Mouse (Mus musculus) yolk sac, embryonic 10.5 days (tissue): Measurements from ENCODE around the gene Lrba.

Experiments
- DNase-seq: peaks from one replicate; pipeline ENCODE4 v3.0.0-alpha.2; 2017; ENCODE audit warnings: low spot score

Lrba gene

DNA sequence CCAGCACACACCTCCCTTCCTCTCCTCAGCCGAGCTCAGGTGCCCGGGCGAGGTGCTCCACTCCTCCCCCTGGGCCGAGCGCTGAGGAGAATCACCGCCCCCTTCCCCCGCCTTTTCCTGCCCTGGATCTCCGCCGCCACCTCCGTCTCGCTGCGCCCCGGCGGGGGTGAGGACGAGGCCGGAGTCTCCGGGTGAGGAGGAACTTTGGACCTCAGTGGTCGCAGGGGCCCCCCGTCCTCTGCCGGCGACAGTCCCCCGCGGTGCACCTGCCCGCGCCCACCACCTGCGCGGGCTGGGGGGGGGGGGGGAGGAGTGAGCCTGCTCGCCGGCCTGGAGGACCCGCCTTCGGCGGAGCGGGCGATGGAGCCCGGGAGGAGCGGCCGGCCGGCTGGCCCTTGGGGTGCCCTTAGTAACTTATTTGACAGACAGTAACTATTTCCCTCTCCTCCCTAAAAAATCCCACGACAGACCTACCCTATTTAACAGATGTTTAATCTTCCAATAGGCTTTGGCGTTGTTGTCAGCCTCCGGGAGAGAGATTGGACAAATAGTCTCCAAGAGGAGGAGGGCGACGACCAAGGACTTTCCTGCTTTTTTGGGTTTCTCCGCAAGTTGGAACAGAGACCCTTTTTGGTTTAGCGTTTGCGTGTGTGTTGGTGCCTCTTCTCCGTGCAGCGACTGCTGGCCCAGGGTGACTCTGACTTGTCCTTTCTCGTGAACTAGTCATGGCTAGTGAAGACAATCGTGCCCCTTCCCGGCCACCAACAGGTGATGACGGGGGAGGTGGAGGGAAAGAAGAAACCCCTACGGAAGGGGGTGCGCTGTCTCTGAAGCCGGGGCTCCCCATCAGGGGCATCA lies at the start of gene Lrba:
Gene Lrba (plus strand): TSS at position 117 of the 858 bp plus-strand sequence.
- DNase-seq: no peak

DNA sequence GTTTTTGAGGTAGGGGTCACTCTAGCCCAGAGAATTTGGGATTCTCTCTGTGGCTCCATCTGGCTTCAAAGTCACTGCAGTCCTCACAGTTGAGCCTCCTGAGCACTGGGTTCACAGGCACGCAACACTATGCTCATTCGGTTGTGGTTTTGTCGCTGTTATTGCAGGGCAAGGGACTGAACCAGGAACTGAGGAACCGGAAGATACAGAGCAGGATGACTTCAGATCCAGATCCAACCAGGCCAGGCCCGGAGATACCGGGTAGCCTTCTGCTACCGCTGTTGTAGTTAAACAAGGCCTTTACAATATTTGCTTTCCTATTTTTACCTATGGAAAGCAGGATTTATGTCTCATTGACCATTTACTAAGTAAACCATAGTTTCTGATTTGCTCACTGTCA lies 44.8 kb upstream of the Lrba start:
- DNase-seq: no peak

DNA sequence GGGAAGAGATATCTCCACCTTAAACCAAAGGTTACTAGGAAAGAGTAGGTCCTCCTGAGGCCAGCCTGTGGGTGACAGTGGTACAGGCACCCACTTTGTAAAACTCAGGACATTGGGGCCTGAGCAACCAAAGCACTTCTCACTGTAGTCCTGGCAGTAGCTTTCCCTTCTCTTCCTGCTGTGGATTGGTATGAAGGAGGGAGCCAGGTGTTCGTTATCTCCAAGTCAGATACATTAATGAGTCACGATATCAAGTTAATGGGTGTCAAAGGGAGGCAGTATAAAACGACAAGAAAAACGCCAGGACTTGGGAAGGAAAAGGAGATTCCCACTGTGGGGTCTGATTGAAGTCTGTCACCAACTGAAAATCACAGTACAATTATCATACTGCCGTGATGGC lies 43.4 kb upstream of the Lrba start:
- DNase-seq: no peak

DNA sequence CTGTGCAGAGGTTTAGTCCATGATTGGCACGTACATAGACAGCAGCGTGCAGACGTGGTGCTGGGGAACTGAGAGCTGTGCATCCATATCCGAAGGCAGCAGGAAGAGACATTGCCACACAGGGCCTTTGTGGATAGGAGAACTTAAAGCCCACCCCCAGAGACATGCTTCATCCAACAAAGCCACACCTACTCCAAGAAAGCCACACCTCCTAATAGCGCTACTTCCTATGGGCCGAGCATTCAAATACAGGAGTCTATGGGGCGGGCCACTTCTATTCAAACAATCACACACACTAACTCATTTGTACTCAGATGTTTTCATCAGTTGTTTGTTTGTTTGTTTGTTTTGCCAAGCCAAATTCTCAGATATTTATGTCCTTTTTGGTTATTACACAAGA lies 39.9 kb upstream of the Lrba start:
- DNase-seq: no peak

DNA sequence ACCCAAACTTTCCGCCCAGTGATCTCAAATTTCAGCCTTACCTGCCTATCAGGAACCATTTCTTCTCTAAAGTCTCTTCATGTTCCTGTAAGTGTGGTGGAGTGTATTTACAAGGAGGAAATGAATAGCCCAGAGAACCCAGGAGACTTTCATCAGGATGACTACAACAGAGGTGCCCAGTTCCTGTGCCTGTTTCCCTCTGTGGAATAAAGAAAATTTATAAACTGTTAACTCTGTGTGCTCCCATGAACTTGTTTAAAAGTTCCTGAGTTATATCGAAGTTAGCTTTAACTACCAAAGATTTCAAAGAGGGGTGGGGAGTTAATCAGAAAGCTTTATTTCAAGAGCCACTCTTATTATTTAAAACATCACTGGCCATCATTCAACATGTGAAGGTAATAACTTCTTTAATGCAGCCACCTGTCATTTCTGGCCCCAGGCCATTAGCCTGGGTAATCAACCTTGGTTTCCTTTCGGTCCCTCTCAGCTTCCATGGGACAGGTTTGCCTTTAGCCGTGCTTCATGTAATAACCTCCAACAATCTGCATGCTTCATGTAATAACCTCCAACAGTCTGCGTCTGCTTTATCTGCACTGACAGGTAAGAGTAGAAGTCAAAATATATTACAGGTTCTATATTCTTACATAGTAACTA lies 36.6 kb upstream of the Lrba start:
- DNase-seq: no peak

DNA sequence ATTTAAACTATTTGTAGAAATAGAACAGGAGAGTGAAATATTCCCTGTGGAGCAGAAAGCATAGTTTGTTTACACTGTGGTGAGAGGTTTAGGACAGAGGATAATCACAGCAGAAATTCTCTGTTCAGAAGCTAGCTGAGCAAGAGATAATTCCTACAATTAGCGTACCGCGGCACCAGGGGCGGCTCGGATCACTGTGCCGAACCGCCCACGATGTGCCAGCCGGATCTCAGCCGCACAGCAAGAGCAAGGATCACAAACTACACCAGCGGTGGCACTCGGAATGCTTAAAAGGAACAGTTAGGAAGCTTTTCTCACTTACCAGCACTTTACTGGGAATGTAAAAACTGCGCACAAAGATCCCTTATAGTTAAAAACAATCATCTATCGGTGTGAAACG lies 28.5 kb upstream of the Lrba start:
- no peak for DNase-seq

GRCm38 (mm10) chr3:86196471-86196870 lies 28.0 kb upstream of the Lrba start:
- DNase-seq: no peak

- DNase-seq: no peak
These were observed 22.8 kb upstream of the Lrba start for GRCm38 (mm10) chr3:86201645-86202175.

- no peak for DNase-seq
These were observed 22.0 kb upstream of the Lrba start for GRCm38 (mm10) chr3:86202449-86202848.

DNA sequence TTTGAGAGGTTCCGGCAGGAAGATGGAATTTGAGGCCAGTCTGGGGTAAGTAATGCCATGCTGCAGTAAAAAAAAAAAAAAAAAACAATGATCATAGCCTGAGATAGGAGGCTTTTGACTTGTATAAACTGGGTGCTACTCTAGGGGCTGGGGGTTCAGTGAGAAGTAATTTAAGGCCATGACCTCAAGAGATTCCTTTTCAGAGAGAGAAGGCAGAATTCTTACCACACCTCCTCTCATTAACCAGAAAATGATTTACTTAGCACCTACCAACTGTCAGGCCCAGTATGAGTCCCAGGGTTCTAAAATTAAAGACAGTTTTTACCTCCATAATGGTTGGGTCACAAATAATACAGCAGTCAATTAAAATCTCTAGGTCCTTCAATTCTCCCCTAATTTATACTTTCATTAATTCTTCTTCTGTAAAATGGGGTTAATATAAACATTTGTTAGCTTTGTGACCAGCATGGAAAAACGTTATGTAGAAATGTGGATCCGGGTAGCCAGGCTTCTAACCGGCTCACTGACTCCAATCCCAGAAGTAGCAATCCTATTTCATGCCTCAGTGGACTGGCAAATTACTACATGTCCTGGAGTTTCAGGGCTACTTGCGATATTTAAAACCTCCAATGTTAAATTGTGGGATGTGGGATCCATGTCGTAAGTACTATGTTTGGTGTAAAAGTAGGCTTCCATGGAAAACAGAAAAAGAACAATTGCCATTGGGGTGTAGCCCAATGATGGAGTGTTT lies 19.7 kb upstream of the Lrba start:
- DNase-seq: no peak

DNA sequence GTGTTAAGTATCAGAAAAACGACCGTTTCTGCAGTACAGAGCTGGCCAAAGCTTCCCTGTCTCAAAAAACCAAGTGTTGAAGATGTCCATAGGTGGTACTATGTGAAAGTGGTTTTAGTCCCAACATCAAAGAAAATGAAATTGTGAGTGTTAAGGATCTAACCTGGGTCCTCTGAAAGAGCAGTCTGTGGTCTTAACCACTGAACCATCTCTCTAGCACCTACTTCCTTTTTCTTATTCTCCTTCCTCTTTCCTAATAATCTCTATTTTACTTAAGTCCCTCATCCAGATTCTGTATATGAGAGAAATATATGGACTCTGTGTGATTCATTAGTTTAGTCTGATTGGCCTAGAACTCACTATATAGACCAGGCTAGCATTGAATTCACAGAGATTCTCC lies 17.9 kb upstream of the Lrba start:
- no peak for DNase-seq

- no peak for DNase-seq
These were observed 14.1 kb upstream of the Lrba start for GRCm38 (mm10) chr3:86210267-86210939.

- DNase-seq: no peak
These were observed 13.5 kb upstream of the Lrba start for GRCm38 (mm10) chr3:86210959-86211358.

DNA sequence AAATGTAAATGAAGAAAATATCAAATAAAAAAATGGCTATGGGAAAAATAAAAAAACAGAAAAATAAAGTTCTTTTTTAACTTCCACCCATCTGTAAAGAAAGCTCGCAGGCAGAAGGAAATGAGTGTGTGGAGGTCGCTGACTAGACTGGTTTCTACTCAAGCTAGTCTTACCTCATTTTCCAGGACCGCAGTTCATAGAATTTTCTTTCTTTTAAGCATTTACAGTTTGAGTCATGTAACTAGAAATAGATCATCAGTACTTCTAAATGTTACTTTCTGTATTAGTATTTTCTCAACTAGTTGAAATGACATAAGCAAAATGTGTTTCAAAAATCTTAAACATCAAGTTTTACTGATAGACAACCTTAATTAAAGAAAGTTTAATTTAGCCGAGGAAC lies 10.2 kb upstream of the Lrba start:
- DNase-seq: no peak

DNA sequence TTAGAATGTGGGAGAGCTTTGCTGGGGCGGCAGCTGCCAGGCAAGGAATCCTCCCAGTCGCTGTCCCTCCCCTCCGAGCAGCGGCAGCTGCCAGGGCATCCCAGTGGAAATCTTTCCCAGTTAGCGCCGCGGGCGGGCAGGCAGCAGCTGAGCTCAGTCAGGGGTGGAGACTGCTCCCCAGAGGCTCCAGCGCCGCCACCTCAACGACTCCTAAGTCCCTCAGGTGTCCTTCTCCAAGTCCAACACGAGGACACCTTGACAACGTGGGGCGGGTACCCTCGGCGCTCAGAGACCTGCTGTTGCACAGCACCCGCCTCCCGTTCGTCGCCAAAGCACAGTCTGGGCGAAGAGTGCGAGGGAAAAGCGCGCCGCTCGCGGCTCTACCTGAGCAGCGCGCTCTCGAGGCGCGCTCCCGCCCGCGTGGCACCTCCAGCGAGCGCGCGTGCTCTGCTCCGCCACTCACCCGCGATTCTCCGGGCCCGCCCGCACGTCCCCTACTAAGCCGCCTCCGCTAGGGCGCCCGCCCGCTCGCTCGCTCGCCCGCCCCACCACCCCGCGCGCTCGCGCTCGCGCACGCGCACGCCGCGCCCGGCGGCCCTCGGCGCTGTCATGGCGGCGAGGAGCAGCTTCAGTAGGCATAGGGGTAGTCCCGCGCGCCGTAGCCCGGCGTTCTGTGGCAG lies 706 bp upstream of the Lrba start:
- peak; percentile 86 for DNase-seq

- peak; percentile 89 for DNase-seq
These were observed 241 bp upstream of the Lrba start for GRCm38 (mm10) chr3:86224314-86224563.

GRCm38 (mm10) chr3:86231532-86232086 lies 7.1 kb downstream of the Lrba start:
- no peak for DNase-seq

DNA sequence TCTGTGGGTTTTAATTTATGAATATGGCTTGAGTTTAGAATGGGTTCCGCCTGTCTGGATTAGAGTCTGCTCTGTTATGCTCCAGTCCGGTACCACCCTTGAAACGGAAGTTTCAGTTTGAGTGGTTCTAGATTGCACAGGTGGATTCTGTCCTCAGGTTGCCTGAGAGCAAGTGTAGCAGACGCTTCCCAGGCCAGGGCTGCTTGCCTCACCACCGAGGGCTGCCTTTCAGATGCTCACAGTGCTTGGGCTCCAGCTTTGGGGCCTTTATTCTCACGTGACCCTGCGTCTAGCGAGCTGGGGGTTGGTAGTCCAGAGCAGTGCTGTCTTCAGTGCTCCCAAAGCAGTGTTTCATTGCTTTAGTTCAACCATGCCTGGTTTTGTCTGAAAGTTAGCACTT lies 22.7 kb downstream of the Lrba start:
- no peak for DNase-seq

DNA sequence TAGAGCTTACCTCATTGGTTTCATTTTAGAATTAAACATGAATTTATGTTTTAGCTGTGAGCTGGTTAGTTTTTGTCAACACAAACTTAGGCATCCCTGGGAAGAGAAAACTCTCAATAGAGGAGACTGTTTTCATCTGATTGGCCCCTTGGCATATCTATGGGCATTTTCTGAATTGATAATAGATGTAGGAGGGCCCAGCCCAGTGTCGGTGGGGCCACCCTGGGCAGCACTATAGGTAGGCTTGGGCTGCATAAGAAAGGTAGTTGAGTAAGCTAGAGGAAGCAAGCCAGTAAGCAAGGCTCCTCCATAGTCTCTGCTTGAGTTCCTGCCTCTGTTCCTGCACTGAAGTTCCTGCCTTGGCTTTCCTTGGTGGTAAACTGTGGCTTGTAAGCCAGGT lies 26.7 kb downstream of the Lrba start:
- DNase-seq: no peak

GRCm38 (mm10) chr3:86252588-86252987 lies 28.1 kb downstream of the Lrba start:
- no peak for DNase-seq

DNA sequence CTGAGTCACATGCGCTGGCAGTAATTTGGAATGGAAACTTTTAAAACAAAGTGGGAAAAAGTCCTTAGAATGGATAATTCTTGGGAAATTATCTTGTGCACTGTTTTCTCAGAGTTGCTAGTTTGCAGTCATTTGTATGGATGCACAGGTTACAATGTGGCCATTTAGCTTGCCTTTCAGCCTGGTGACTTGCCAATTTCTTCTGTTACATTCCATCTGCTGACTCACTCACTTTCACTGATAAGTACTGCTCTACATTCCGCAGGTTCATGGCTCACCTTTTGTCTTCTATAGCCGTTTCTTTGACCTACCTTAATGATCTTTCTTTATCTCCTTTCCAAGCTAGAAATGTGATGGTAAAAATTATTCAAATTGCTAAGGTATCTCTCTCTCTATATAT lies 28.6 kb downstream of the Lrba start:
- DNase-seq: no peak

DNA sequence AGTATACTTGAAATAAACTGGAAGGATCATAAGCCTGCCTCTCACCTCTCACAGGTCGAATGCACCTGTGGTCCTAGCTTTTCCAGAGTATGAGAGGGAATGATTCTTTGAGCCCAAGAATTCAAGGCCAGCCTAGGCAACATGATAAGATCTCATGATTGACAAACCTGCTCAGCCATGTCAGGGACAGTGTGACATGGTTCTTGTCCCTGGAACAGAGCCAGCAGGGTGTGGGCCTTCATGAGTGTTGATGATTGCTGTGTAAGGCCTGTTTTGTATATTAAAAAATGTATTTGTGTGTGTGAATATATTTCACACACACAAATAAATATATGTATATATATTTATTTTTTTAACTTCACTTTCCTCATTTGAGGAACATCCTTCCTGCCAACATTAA lies 29.3 kb downstream of the Lrba start:
- DNase-seq: no peak
